Mouse (Mus musculus): ENCODE measurements around the gene Ttc7.
A peak's percentile ranks its signal among the peaks of the same experiment; 100 is the strongest.

Ttc7 gene

DNA sequence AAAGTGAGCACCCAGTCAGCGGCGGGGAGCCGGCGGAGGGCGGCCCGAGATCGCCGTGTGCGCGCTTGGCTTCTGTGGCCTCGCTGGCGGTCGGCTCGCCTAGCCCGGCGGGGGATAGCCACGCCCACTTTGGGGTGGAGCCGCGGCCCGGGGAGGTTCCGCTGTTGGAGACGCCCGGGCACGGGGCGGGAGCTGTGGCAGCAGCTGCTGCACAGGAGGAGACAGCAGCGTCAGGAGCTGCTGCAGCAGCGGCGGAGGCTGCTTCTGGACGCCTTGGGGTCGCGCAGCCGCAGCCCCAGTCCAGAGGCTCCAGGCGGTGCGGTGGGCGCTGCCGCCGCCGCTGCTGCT lies at the start of gene Ttc7:
Gene Ttc7 (plus strand): TSS at position 181 of the 348 bp plus-strand sequence.
- peak; percentile 98 for DNase-seq (ENCODE audit: low spot score)

DNA sequence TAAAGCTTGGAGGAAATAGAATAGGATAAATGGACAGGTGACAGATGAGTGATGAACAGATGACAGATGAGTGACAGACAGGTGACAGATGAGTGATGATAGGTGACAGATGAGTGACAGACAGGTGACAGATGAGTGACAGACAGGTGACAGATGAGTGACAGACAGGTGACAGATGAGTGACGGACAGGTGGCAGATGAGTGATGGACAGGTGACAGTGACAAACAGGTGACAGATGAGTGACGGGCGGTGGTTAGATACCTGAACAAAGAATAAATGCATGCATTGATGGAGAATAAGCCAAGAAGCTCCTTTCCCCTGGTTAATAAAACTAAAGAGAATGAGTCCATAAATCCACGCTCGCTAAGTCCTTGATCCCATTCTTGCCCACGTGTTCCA lies 47.7 kb upstream of the Ttc7 start:
- no peak for DNase-seq (ENCODE audit: low spot score)

DNA sequence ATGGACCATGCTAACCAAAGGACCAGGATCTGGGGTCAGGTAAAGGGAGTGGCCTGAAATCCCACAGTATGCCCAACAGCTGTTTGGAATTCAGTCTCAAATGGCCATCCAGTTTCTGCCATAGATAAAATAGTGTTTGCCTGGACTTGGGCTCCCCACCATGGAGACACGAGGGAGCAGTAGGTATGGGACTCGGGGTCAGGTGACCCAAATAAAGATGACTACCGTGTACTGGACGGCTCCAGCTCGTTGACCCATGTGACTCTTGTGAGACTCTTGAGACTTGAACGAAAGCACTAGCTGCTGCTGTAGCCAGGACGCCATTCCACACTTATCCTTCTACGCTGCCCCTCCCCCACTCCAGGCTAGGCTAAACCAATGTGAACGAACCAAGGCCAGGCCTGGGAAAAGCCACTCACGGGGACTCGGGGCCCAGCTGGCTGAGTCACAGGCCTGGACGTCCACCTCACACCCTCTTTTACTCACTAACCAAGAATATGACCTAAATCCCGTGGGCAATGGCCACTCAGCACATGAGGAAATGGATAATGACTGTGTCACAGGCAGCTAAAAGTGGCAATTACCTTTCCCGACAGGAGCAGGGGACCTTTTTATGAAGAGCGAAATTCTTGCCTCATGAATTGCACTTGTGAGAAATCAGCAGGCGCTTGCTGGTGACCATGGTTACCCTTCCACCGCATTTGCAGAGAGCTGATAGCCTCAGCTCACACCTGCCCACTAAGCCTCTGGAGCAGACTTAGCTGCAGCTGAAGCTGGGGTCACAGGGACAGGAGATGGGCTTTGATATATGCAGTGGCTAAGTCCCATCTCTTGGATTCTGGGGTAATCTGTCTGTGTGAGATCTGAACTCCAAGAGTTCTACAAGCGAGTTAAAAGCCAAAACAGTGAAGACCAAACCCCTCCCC lies 45.7 kb upstream of the Ttc7 start:
- DNase-seq (ENCODE audit: low spot score), result peak; percentile 34

DNA sequence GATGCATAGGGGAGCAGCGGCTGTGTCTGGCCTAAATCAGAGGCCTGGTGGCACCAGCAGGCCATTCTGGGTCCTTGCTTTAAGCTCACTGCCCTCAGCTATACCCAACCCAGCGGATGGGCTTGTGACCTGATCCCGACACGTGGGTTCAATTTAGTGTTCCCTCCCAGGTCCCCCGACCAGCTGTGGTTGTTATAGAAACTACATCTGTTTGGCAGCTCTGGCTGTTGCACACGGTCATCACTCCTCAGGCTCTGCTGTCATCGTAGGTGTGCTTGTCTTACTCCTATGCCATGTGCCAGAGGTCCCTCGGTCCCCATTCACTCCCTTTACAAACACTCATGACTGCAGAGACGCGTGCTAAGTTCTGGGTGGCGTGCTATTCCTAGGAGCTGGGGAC lies 44.9 kb upstream of the Ttc7 start:
- DNase-seq (ENCODE audit: low spot score), result no peak

DNA sequence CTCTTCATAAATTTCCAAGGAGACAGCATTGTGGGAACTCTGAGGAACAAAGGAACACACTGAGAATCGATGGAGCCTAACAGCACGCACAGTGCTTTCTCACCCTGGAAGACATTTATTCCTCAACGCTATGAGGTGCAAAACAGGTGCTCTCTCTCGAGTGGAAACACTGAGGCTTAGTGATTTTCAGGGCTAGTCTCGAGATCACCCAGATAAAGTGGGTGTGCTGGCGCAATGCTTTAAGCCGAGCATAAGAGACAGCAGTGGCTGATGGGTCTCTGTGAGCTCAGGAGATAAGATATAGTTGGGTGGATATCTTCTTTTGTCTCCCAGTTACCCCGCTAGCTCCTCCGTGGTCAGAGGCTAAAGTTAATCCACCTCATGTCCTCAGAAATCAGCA lies 36.6 kb upstream of the Ttc7 start:
- DNase-seq (ENCODE audit: low spot score), result no peak

DNA sequence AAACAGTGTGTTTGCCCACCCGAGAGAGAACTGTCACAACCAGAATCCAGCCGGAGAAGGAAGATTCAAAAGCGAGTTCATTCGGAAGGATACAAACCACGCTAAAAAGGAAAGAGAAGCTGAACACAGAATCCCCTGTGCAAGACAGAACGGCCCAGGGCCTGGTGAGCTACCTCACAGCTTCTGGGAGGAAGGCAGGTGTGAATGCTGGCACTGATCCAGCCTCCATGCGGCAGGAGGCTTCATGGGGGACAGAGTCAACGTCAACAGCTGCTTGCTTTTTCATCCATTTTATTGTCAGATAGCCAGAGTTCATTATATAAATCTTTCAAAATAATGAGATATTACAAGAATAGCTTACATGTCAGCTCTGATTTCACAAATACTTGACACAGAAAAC lies 28.3 kb upstream of the Ttc7 start:
- DNase-seq (ENCODE audit: low spot score), result no peak

DNA sequence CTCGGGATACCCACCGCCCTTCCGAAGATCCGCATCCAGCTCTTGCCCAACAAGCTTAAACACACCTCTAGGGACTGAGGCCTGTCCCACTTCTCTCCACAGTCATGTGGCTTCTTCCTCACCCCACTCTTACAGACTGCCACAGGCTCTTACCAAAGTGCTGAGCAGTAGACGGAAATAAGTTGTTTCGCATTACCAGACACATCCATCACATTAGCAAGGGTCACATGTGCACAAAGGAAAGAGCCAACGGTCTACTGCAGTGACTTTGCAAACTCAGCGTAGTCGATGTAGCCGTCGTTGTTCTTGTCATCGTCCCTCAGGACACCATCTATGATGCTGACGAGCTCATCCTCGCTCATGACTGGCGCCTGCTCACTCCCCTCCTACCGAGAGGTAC lies 27.0 kb upstream of the Ttc7 start:
- DNase-seq (ENCODE audit: low spot score), result no peak

DNA sequence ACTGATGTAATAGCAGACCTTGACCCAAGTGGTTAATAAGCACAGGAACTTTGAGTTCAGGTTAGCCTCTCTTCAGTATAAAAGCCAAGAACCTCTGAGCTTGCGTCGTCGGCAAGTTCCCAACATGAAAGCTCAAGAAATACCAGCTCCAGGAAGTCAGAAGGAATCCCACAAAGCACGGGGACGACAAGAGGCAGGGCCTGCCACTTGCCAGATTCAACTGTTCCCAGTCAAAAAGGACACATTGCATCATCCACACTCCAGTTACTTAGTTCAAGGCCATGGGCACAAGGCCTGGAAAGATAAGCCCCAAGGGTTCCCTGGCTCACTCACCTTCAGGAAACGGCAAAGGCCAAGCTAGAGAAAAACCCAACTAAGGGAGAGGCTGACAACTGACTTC lies 19.3 kb upstream of the Ttc7 start:
- DNase-seq (ENCODE audit: low spot score), result peak; percentile 73

DNA sequence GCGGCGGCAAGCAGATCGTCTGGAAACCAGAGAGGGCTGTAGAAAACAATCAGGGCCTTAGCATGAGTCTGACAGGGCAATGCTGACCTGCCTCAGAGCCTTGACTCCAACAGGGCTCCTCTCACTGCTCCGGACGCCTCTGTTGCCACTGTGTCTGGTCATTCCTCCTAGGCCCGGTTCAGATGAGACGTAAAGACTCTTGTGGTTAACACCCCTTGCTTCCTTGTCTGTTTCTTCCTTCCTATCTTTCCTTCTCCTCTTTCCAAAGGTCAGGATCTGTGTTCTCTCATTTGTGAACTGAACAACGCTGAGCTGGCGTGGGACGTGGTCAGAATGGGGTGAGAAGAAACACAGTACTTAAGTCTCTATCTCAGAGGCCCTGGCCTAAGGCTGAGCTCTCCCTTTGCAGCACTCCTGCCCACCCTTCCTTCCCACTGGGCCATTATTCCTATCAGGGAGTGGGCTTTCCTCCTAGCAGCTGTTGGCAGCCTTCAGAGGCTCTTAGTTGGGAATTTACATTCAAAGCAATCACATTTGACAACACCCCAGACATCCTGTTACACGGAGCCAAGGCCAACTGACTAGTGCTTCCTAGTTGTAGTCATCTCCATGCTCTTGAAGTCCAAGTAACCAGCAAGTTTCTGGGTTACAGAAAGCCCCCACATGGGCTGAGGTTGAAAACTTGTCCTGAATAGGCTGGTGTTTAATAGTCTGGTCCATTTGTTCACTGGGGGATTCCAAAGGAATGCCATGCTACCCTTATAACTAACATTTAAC lies 18.4 kb upstream of the Ttc7 start:
- DNase-seq (ENCODE audit: low spot score), result no peak

DNA sequence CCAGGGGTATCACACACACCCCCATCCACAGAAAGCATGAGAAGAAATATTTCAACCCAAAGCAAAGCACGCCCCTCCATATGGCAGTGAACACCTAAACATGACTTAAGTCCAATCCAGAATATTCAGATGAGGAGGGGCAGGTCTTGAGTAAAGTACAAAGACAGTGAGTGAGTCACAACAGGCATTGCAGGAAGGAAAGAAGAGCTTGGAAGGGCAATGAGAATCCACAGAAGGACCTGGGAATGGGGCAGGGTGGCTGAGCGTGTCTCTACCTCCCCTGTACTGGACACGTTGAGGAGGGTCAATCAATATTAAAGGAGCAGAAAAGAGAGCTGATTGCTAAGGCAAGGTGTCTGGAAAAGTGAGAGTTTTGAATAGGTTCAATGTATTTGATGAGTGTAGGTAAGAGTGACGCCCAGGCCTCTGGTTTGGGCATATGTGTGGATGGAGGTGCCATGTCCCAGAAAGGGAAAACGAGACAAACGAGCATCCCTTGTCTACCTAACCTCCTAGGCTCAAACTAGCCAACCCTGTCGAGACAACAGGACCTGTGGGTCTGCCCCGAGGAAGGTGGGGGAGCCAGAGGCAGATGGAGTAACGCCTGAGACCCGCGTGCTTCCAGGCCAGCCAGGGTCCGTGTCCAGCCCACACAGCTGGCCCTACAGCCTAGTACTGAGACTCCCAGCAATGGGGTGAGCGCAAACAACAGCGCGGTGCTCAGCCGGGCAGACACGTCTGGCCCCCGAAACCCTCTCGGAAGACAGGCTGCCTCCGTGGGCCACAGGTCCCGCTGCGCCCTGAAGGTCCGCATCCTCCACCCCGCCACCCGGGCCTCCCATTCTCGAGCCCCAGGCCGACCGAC lies 17.5 kb upstream of the Ttc7 start:
- no peak for DNase-seq (ENCODE audit: low spot score)

DNA sequence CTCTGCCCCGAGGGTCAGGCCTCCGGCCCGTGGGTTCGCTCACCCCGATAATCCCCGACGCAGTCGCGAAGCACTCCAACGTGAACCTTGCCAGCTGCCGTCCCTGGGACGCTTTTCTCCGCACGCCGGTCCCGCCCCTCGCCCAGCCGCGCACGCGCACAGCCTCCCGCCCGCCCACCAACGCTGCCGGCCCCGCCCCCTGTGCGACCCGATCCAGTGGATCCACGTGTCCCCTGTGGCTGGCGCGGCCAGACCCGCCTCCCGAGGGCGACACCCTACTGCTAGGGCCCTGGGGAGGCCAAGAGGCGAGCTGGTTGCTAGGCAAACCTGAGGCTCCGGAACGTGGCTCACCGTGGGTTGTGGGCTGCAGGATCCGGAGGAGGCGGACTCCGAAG lies 16.9 kb upstream of the Ttc7 start, which contains the start of gene Mcfd2:
Gene Mcfd2 (minus strand): TSS at position 144 of the 395 bp plus-strand sequence.
- peak; percentile 95 for DNase-seq (ENCODE audit: low spot score)

DNA sequence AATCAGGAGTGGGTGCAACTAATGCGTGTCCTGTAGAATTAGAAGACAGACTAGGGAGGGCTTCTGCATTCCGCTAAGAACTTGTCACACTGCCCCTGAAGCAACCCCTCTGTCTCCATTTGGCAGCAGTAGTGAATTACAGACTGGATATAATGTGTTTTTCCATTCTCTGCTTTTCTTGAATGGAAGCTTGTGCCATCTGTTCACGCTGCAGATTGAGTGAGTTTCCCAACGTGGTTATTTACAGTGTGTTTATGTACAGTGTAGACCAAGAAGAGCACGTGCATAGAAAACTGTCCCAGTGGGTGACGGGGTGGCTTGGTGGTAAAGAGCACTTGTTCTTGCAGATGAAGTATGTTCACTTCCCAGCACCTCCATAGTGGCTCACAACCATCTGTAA lies 13.2 kb upstream of the Ttc7 start:
- no peak for DNase-seq (ENCODE audit: low spot score)

DNA sequence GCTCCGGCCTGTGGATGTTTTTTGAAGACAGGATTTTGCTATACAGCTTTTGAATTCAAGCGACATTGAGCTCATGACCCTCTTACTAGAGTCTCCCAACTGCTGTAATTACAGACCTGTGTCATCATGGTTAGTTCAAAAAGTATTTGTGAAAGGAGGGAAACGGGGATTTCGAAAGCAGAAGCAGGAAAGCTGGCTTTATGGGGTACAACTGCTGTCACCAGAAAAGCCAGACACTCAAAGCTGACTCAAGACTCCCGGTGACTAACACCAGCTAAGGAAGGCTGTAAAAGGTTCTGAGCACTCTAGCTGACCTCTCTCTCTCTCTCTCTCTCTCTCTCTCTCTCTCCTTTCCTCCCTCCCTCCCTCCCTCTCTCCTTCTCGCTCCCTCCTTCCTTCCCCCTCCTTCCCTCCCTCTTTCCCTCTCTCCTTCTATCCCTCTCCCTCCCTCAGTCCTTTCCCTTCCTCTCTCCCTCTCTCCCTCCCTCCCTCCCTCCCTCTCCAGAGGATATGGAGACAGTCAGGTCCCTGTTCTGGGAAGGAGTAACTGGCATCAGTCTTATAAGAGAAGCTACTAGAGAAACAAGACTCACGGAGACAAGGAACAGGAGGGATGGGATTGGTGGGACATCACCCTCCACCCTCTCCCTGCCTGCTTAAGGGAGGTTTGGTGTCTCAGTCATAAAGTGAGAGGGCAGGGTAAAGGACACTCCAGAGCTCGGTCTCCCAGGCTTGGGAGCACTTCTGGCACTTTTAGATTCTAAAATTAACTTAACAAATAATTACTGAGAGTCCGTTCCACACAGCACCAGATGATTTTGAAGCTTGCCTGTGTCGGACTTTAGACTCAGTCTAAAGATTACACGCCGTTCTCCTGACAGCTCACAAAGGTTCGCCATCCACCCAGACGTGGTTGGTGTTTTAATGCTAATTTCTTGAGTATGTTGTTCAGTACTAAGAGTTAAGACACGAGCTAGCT lies 7.0 kb upstream of the Ttc7 start:
- DNase-seq (ENCODE audit: low spot score), result peak; percentile 24

DNA sequence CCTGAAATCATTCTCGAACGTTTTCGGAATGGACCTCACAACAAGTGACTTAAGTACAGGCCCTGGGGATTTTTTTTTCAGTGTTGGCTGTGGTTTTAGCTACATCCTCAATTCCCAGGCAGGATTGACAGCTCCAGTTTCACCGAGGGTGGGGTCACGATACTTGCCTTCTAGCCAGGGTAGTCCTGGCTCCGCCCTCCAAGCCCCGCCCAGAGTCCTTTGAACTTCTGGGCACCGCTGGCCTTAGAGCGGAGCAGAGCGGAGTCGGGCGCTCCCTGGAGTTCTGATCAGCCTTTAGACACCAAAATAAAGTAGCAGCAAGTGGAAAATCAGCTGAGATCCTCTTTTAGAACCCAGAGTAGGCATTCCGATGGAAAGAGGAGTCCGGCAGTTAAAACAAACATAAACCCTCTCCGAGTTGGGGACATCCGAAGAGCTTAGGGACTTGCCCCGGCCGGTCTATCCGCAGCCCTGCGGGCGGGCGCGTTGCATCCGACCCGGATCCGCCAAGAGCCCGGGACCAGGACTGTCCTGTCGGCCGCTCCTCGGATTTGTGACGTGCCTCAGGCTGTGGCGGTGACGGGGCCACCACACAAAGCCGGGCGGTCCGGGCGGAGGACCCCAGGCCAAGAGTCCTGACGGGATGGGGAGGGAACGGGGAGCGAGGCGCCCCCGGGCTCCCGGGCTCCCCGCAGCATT lies 530 bp upstream of the Ttc7 start:
- DNase-seq (ENCODE audit: low spot score), result peak; percentile 98

DNA sequence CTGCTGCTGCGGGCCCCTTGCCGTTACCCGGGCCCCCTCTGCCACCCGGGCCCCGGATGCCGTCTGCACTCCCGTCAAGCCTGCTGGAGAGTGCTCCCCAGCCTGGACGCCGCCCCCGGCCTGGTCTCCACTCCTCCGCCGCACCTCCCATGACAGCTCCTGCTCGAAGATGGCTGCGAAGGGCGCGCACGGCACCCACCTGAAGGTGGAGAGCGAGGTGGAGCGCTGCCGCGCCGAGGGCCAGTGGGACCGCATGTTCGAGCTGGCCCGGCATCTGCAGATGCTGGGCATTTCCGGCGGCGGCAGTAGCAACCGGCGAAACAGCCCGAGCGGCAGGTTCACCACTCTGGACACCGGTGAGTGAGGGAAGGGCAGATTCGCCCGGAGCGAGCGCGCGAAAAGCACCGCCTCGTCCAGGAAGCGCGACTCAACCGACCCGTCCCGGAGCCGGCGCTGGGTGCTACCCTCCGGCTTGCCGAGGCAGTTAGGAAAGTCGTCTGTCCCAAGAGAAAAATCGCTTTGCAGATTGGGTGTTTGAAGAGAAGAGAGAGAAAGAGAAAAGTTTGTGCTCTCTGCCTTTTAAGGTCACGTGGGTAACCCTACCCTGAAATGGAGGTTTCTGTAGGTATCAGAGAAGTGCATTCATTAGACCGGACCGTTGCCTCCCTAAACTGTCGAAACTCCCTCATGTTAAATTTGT lies 519 bp downstream of the Ttc7 start:
- peak; percentile 44 for DNase-seq (ENCODE audit: low spot score)

DNA sequence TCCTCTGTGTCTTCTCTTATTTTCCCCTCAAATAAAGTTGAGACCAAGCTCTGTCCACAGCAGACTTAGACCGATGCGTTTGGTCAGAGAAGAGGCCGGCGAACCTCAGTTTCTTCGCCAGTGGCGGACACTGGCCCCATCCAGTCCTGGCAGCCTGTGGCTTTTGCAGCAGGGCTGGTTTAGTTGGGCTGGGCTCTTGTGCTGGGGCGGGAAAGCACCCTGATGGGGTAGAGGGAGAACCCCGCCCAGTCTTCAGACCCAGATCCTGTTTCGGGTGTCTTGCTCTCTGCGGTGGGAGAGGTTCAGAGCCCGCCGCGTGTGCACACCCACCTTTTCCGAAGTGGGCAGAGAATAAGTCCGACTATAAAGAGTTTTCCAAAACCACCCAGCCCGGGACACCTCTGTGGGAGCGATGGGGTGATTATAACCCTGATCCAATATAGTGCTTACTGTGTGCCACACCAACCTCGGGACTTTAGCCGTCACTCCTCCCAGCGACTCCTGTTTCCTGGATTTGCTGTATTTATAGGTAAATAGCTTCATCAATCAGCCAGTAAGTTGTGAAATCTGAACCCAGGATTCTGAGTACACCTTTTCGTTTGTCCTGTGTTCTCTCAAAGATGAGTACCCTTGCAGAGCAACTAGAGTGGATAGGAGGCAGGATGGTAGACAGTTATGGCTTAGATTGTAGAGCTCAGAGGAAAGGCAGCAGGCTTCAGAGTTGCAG lies 1.2 kb downstream of the Ttc7 start:
- DNase-seq (ENCODE audit: low spot score), result peak; percentile 65

DNA sequence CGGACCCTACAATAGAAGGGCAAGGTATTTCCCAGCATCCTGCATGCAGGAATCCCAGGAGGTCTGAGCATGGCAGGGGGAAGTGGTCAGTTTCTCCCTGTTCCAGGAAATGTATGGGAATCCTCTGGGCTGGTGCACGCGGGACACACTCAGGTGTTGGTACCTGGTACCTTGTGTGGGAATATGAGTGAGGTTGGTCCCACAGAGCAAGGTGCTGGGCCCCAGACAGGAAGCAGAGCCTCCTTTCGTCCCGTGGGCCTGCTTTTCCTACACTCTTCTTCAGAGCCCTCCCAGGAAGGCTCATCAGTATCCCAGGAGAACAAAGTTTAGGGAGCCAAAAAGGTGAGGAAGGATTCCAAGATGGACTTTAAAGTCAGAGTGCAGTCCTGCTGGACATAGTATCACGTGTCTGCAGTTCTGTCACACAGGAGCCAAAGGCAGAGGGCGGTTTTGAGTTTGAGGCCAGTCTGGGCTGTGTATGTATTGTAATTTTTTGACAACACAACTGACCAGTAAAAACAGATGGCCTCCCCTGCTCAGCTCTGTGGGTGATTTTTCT lies 1.9 kb downstream of the Ttc7 start:
- DNase-seq (ENCODE audit: low spot score), result no peak

DNA sequence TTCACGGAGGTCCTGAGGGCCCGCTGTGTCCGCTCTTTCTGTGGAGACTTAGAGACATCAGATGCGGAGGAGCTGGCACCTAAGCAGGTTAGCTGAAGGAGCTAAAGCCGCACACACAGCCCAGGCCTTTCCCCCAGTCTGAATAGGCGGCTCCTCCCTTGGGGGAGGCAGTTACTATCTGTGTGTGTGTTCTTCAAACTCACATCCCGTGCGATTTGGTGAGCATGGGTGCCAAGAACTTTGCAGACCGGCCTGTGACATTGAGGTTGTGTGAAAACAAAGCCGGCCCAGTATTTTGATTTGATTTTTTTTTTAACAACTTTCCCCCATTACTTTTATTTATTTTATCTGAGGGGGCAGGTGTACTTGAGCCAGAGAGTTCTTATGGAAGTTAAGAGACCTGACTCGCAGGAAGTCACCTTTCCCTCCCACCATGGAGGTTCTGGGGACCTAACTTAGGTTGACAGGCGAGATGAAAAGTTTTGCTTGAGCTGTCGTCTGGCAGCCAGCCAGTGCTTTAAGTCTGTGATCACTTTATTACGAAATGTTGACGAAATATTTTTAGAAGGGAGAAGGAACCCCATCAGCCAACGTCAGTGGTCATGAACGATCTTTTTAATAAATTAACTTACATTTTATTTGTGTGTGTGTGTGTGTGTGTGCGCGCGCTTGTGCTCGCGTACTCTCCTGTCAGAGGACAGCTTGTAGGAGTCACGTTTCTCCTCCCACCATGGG lies 3.2 kb downstream of the Ttc7 start:
- no peak for DNase-seq (ENCODE audit: low spot score)

All from lung, postnatal 25 days (tissue).